Mouse (Mus musculus) hindbrain, embryonic 10.5 days (tissue): ENCODE data around the gene Lad1. TPM values are rescaled to one million over a fixed set of nuclear protein-coding genes. Genes with fewer than 3 reads are reported as not detected.

Experiments
- DNase-seq: peaks from one replicate; pipeline ENCODE4 v3.0.0-alpha.2; 2017; ENCODE audit warnings: low spot score
- H3K27ac ChIP-seq: fragments of 300-500 bp; sonication (generic); 2 replicates; pipeline ENCODE4 v1.5.1; 2016; ENCODE audit warnings: mild to moderate bottlenecking, moderate library complexity
- H3K27me3 ChIP-seq: fragments of 300-500 bp; sonication (generic); 2 replicates; pipeline ENCODE4 v1.6.1; 2016; ENCODE audit warnings: mild to moderate bottlenecking; ENCODE audit not compliant: poor library complexity, insufficient read depth, severe bottlenecking
- H3K36me3 ChIP-seq: fragments of 300-500 bp; sonication (generic); 2 replicates; pipeline ENCODE4 v1.6.1; 2016; ENCODE audit warnings: mild to moderate bottlenecking, moderate library complexity
- H3K4me1 ChIP-seq: fragments of 300-500 bp; sonication (generic); replicated peaks from 2 replicates; pipeline ENCODE4 v1.6.1; 2016; ENCODE audit warnings: mild to moderate bottlenecking
- H3K4me3 ChIP-seq: fragments of 300-500 bp; sonication (generic); 2 replicates; pipeline ENCODE4 v1.5.1; 2016; ENCODE audit warnings: mild to moderate bottlenecking, moderate library complexity
- H3K9me3 ChIP-seq: fragments of 300-500 bp; sonication (generic); 2 replicates; pipeline ENCODE4 v1.6.1; 2016; ENCODE audit warnings: mild to moderate bottlenecking, moderate library complexity
- WGBS: fragments of 180-500 bp; shearing (Covaris S2); methylation state at CpG from one replicate; pipeline ENCODE4 v1.1.7; 2016; 5-methylcytosine and 5-hydroxymethylcytosine counted together
- polyA plus RNA-seq: library from polyadenylated mRNA; unstranded; fragments of >200 nt; fragmentation: Nextera tagmentation; extraction: Ambion mirVana; gene quantifications from 2 replicates; pipeline ENCODE4 v1.2.1, GENCODE M21; 2016

Lad1 gene
- polyA plus RNA-seq, 1 experiment from 2014 or later: 1.0 TPM

- 90% methylated on average over 6 of the region's 6 CpGs for WGBS
- Histone ChIP-seq H3K4me1 (peaks cover 28% of the 10 kb centered on the region), H3K9me3 (no peaks in the 10 kb centered on the region), H3K36me3 (no peaks in the 10 kb centered on the region), H3K27ac (no peak overlapping the region), H3K4me3 (no peak overlapping the region), H3K27me3 (no peaks in the 10 kb centered on the region)
- no peak for DNase-seq
Observed at GRCm38 (mm10) chr1:135854591-135855343, 36.4 kb downstream of the Lad1 start.

GRCm38 (mm10) chr1:135855344-135855687, 36.9 kb downstream of the Lad1 start:
- no peaks in the 10 kb centered on the region for H3K27me3 ChIP-seq
- no peaks in the 10 kb centered on the region for H3K9me3 ChIP-seq
- H3K27ac ChIP-seq: no peak overlapping the region
- 100% methylated on average over 1 of the region's 1 CpGs for WGBS
- no peak overlapping the region for H3K4me3 ChIP-seq
- no peak for DNase-seq
- H3K36me3 ChIP-seq: no peaks in the 10 kb centered on the region
- peaks cover 28% of the 10 kb centered on the region for H3K4me1 ChIP-seq

- Histone ChIP-seq H3K4me3 (no peak overlapping the region), H3K27me3 (no peaks in the 10 kb centered on the region), H3K36me3 (no peaks in the 10 kb centered on the region), H3K27ac (no peak overlapping the region), H3K9me3 (no peaks in the 10 kb centered on the region), H3K4me1 (peaks cover 22% of the 10 kb centered on the region)
- no peak for DNase-seq
- WGBS: 80% methylated on average over 4 of the region's 4 CpGs
Observed at GRCm38 (mm10) chr1:135856070-135856469, 37.7 kb downstream of the Lad1 start.

- no peaks in the 10 kb centered on the region for H3K9me3 ChIP-seq
- H3K27ac ChIP-seq: no peak overlapping the region
- DNase-seq: no peak
- peaks cover 10% of the 10 kb centered on the region for H3K4me1 ChIP-seq
- H3K27me3 ChIP-seq: no peaks in the 10 kb centered on the region
- no peak overlapping the region for H3K4me3 ChIP-seq
- WGBS: 61% methylated on average over 11 of the region's 11 CpGs
- no peaks in the 10 kb centered on the region for H3K36me3 ChIP-seq
Observed at GRCm38 (mm10) chr1:135857137-135857775, 38.9 kb downstream of the Lad1 start.

GRCm38 (mm10) chr1:135858533-135858932, 40.1 kb downstream of the Lad1 start:
- WGBS: 89% methylated on average over 7 of the region's 7 CpGs
- Histone ChIP-seq H3K27ac (no peak overlapping the region), H3K4me3 (no peak overlapping the region), H3K27me3 (no peaks in the 10 kb centered on the region), H3K9me3 (no peaks in the 10 kb centered on the region), H3K4me1 (no peaks in the 10 kb centered on the region; the same call in 1 of the 2 replicates), H3K36me3 (no peaks in the 10 kb centered on the region)
- no peak for DNase-seq

DNA sequence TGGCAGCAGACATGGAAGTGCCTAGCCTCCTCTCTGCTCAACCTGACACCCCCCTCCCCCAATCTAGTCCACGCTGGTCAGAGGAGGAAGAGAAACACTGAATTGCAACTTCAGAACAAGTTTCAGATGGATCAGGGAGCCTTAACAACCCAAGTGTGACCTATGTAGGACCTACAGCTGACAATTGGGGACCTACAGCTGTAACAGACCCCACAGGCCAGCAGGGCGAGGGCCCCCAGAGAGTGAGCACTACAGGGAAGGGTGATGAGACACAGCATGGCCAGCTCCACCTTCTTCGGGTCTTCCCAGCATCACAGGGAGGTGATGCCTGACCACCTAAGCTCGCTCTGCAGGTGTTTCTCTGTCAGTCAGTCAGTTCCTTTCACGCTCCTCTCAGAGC, 42.7 kb downstream of the Lad1 start:
- Histone ChIP-seq H3K27ac (no peak overlapping the region), H3K9me3 (no peaks in the 10 kb centered on the region), H3K27me3 (peaks cover 5% of the 10 kb centered on the region; the same call in 1 of the 2 replicates), H3K4me1 (no peaks in the 10 kb centered on the region; the same call in 1 of the 2 replicates), H3K36me3 (no peaks in the 10 kb centered on the region), H3K4me3 (no peak overlapping the region)
- 79% methylated on average over 5 of the region's 5 CpGs for WGBS
- no peak for DNase-seq

GRCm38 (mm10) chr1:135861980-135862552, 43.7 kb downstream of the Lad1 start:
- no peak overlapping the region for H3K27ac ChIP-seq
- peaks cover 7% of the 10 kb centered on the region; the same call in 1 of the 2 replicates for H3K27me3 ChIP-seq
- no peak overlapping the region for H3K4me3 ChIP-seq
- no peaks in the 10 kb centered on the region for H3K9me3 ChIP-seq
- WGBS: 71% methylated on average over 9 of the region's 9 CpGs
- no peaks in the 10 kb centered on the region for H3K4me1 ChIP-seq
- DNase-seq: no peak
- H3K36me3 ChIP-seq: no peaks in the 10 kb centered on the region

- 86% methylated on average over 5 of the region's 5 CpGs for WGBS
- Histone ChIP-seq H3K27ac (no peak overlapping the region), H3K27me3 (peaks cover 7% of the 10 kb centered on the region; the same call in 1 of the 2 replicates), H3K36me3 (no peaks in the 10 kb centered on the region), H3K4me1 (no peaks in the 10 kb centered on the region), H3K4me3 (no peak overlapping the region), H3K9me3 (no peaks in the 10 kb centered on the region)
- DNase-seq: no peak
Observed at GRCm38 (mm10) chr1:135862561-135862960, 44.2 kb downstream of the Lad1 start.

DNA sequence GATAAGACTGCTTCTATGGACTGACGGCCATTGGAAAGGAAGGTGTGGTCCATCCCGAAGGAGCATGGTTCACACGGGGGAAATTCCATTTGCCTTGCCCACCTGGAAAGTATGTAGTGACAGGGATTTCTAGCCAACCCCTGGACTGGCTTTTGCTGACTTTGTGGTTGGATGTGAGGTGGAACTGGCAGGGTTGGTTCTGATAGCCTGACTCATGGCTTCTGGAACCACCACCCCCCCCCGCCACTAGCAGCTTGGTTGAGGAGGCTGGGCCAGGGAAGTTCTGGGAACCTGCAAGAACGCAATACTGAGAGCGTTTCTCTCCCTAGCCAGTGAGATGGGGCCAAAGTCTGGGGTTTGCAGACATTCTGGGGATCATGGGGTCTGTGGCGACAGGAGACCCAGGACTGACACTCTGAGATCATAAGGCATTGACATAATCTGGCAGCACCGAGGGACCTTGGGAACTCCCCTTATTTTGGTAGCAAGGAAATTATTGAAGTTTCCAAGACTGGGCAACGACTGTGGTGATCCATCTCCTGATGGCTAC, 45.5 kb downstream of the Lad1 start:
- Histone ChIP-seq H3K27me3 (peaks cover 7% of the 10 kb centered on the region; the same call in 1 of the 2 replicates), H3K4me3 (no peak overlapping the region), H3K36me3 (no peaks in the 10 kb centered on the region), H3K9me3 (no peaks in the 10 kb centered on the region), H3K27ac (no peak overlapping the region), H3K4me1 (no peaks in the 10 kb centered on the region)
- 85% methylated on average over 9 of the region's 9 CpGs for WGBS
- DNase-seq: no peak

DNA sequence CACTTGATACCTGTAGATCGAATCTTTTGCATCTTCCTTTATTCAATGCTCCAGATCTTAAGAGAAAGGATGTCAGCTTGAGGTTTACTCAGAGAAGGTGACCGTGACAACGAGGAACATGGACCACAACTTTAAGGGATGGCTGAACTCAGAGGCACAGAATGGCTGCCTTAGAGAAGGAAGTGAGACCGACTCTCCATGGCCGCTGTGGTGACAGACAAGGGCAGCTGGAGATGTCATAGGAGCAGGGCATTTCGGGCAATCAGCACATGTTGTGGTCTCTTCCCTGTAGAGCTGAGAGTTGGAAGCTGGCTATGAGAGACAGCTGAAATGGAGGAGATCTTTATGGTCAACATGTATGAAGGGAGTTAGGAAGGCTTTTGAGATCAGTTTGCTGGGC, 46.4 kb downstream of the Lad1 start:
- Histone ChIP-seq H3K4me1 (no peaks in the 10 kb centered on the region), H3K27me3 (peaks cover 7% of the 10 kb centered on the region; the same call in 1 of the 2 replicates), H3K27ac (no peak overlapping the region), H3K9me3 (no peaks in the 10 kb centered on the region), H3K4me3 (no peak overlapping the region), H3K36me3 (no peaks in the 10 kb centered on the region)
- DNase-seq: no peak
- 90% methylated on average over 6 of the region's 6 CpGs for WGBS

- H3K4me1 ChIP-seq: no peaks in the 10 kb centered on the region
- H3K4me3 ChIP-seq: no peak overlapping the region
- H3K27ac ChIP-seq: no peak overlapping the region
- H3K9me3 ChIP-seq: no peaks in the 10 kb centered on the region
- WGBS: 51% methylated on average over 19 of the region's 19 CpGs
- DNase-seq: peak; percentile 81
- H3K36me3 ChIP-seq: no peaks in the 10 kb centered on the region
- peaks cover 7% of the 10 kb centered on the region; the same call in 1 of the 2 replicates for H3K27me3 ChIP-seq
Observed at GRCm38 (mm10) chr1:135865518-135866194, 47.3 kb downstream of the Lad1 start.

GRCm38 (mm10) chr1:135868570-135868969, 50.2 kb downstream of the Lad1 start:
- Histone ChIP-seq H3K27ac (no peak overlapping the region), H3K4me3 (no peak overlapping the region), H3K27me3 (peaks cover 7% of the 10 kb centered on the region; the same call in 1 of the 2 replicates), H3K4me1 (no peaks in the 10 kb centered on the region), H3K9me3 (no peaks in the 10 kb centered on the region), H3K36me3 (no peaks in the 10 kb centered on the region)
- WGBS: 90% methylated on average over 6 of the region's 6 CpGs
- DNase-seq: no peak
